Mouse (Mus musculus): ENCODE data around the gene Prr5l. TPM values are rescaled to one million over a fixed set of nuclear protein-coding genes. Genes with fewer than 3 reads are reported as not detected.

Prr5l gene
- total RNA-seq, 2 experiments from 2014 or later: 0.08 to 1.5 TPM

GRCm38 (mm10) chr2:101881471-101882162 lies 1.2 kb downstream of the Prr5l start:
- no peak for DNase-seq

- no peak for DNase-seq
Measured at GRCm38 (mm10) chr2:101871179-101871578, 11.6 kb downstream of the Prr5l start.

GRCm38 (mm10) chr2:101868683-101869082 lies 14.1 kb downstream of the Prr5l start:
- no peak for DNase-seq

GRCm38 (mm10) chr2:101862219-101863123 lies 20.4 kb downstream of the Prr5l start:
- DNase-seq: peak; percentile 6

GRCm38 (mm10) chr2:101860920-101861485 lies 21.8 kb downstream of the Prr5l start:
- no peak for DNase-seq

- no peak for DNase-seq
Measured at GRCm38 (mm10) chr2:101856174-101856573, 26.7 kb downstream of the Prr5l start.

- DNase-seq: no peak
Measured at GRCm38 (mm10) chr2:101854792-101855191, 28.0 kb downstream of the Prr5l start.

- no peak for DNase-seq
Measured at GRCm38 (mm10) chr2:101842756-101843155, 40.1 kb downstream of the Prr5l start.

GRCm38 (mm10) chr2:101834816-101835523 lies 47.9 kb downstream of the Prr5l start:
- DNase-seq: no peak

- DNase-seq: no peak
Measured at GRCm38 (mm10) chr2:101832361-101832760, 50.5 kb downstream of the Prr5l start.

- DNase-seq: no peak
Measured at GRCm38 (mm10) chr2:101831851-101832250, 51.0 kb downstream of the Prr5l start.

- no peak for DNase-seq
Measured at GRCm38 (mm10) chr2:101830186-101830915, 52.5 kb downstream of the Prr5l start.

- no peak for DNase-seq
Measured at GRCm38 (mm10) chr2:101829013-101829412, 53.8 kb downstream of the Prr5l start.

- no peak for DNase-seq
Measured at GRCm38 (mm10) chr2:101828057-101828643, 54.7 kb downstream of the Prr5l start.

GRCm38 (mm10) chr2:101827626-101828025 lies 55.2 kb downstream of the Prr5l start:
- DNase-seq: no peak

GRCm38 (mm10) chr2:101826950-101827600 lies 55.8 kb downstream of the Prr5l start:
- DNase-seq: no peak

GRCm38 (mm10) chr2:101826186-101826707 lies 56.6 kb downstream of the Prr5l start:
- DNase-seq: no peak

- DNase-seq: no peak
Measured at GRCm38 (mm10) chr2:101825226-101826120, 57.4 kb downstream of the Prr5l start.

- DNase-seq: no peak
Measured at GRCm38 (mm10) chr2:101823821-101824220, 59.0 kb downstream of the Prr5l start.

Measured in gastrocnemius, postnatal 25 days (tissue).